Mouse (Mus musculus): ENCODE data around the gene Klhl28.

Klhl28 gene

GRCm38 (mm10) chr12:64965124-64966026 is at the start of gene Klhl28, which contains the start of gene Togaram1:
TSS of gene Klhl28 (minus strand) at chr12:64965534.
TSS of gene Togaram1 (plus strand) at chr12:64965804.
- DNase-seq (ENCODE audit: low read depth): peak; percentile 98

GRCm38 (mm10) chr12:65007725-65008124 is 42.4 kb upstream of the Klhl28 start:
- DNase-seq (ENCODE audit: low read depth): no peak

- no peak for DNase-seq (ENCODE audit: low read depth)
These were observed 12.2 kb upstream of the Klhl28 start for GRCm38 (mm10) chr12:64977518-64977917.

- DNase-seq (ENCODE audit: low read depth): no peak
These were observed 10.9 kb upstream of the Klhl28 start for GRCm38 (mm10) chr12:64976191-64976590.

- DNase-seq (ENCODE audit: low read depth): peak; percentile 33
These were observed 10.2 kb upstream of the Klhl28 start for GRCm38 (mm10) chr12:64975558-64975957.

GRCm38 (mm10) chr12:64972063-64972462 is 6.7 kb upstream of the Klhl28 start:
- no peak for DNase-seq (ENCODE audit: low read depth)

- no peak for DNase-seq (ENCODE audit: low read depth)
These were observed 6.1 kb upstream of the Klhl28 start for GRCm38 (mm10) chr12:64971399-64971798.

GRCm38 (mm10) chr12:64968067-64968466 is 2.7 kb upstream of the Klhl28 start:
- DNase-seq (ENCODE audit: low read depth): no peak

GRCm38 (mm10) chr12:64967470-64967869 is 2.1 kb upstream of the Klhl28 start:
- no peak for DNase-seq (ENCODE audit: low read depth)

- no peak for DNase-seq (ENCODE audit: low read depth)
These were observed 1.5 kb upstream of the Klhl28 start for GRCm38 (mm10) chr12:64966652-64967435.

- no peak for DNase-seq (ENCODE audit: low read depth)
These were observed 832 bp upstream of the Klhl28 start for GRCm38 (mm10) chr12:64966101-64966631.

- DNase-seq (ENCODE audit: low read depth): no peak
These were observed 774 bp downstream of the Klhl28 start for GRCm38 (mm10) chr12:64964560-64964959.

- peak; percentile 2 for DNase-seq (ENCODE audit: low read depth)
These were observed 27.8 kb downstream of the Klhl28 start for GRCm38 (mm10) chr12:64937493-64937892.

- DNase-seq (ENCODE audit: low read depth): peak; percentile 89
These were observed 47.5 kb downstream of the Klhl28 start, which contains the start of gene Gm527 for GRCm38 (mm10) chr12:64917578-64918471. TSS of gene Gm527 (plus strand) at chr12:64917906.

- no peak for DNase-seq (ENCODE audit: low read depth)
These were observed 48.6 kb downstream of the Klhl28 start for GRCm38 (mm10) chr12:64916735-64917134.

- no peak for DNase-seq (ENCODE audit: low read depth)
These were observed 52.3 kb downstream of the Klhl28 start for GRCm38 (mm10) chr12:64912996-64913395.

GRCm38 (mm10) chr12:64903186-64903585 is 62.1 kb downstream of the Klhl28 start:
- DNase-seq (ENCODE audit: low read depth): no peak

GRCm38 (mm10) chr12:64902506-64902905 is 62.8 kb downstream of the Klhl28 start:
- DNase-seq (ENCODE audit: low read depth): peak; percentile 27

- DNase-seq (ENCODE audit: low read depth): no peak
These were observed 68.1 kb downstream of the Klhl28 start for GRCm38 (mm10) chr12:64897060-64897730.
